Mouse (Mus musculus): ENCODE results near the gene Evx1.
A peak's percentile ranks its signal among the peaks of the same experiment; 100 is the strongest.

Gene Evx1

DNA sequence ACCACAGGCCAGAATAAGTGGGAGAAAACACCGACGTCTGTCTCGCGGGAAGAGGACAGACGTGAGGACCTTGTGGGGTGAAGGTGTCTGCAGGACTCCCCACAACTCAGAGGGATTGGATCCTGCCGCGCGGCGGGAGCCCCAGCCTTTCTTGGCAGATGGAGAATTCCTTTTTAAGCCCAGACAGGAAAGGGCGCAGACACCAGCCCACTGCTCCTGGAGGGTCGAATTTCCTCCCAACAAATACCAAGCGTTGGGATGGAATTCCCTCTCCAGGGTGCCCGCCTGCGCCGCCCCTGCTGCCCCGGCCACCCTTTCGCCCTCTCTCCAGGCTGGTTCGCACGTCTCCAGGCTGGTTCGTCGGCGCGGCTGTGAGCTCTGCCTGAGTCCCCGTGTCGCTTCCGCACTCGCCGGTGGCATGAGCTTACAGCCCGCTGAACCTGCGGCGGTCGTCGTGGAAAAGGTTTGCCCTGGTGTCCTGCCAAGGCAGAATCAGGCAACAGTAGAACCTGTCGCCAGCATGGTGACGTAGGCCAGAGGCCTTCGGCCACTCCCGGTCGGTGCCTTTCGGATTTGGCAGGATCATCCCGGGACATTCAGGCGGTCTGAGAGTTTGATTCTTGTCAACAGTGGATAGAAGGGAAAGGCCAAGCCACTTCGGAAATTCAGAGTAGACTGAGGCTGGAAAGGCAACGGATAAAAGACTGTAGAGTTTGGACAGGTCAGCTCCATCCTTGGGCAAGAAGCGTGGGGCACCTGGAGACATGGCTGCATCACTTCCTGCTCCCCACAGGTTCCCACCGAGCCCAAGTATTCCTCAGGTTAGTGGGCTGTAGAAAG, 22.1 kb upstream of the Evx1 start:
- no peak for DNase-seq (ENCODE audit: low spot score in 2 of 2)

- DNase-seq (ENCODE audit: low spot score in 2 of 2) = no peak
Measured at GRCm38 (mm10) chr6:52292328-52292727, 21.0 kb upstream of the Evx1 start.

GRCm38 (mm10) chr6:52294616-52295015, 18.7 kb upstream of the Evx1 start:
- DNase-seq (ENCODE audit: low spot score in 2 of 2) = no peak

GRCm38 (mm10) chr6:52298511-52298910, 14.8 kb upstream of the Evx1 start:
- no peak for DNase-seq (ENCODE audit: low spot score in 2 of 2)

- no peak for DNase-seq (ENCODE audit: low spot score in 2 of 2)
Measured at GRCm38 (mm10) chr6:52300806-52301205, 12.5 kb upstream of the Evx1 start.

GRCm38 (mm10) chr6:52303426-52303825, 9.9 kb upstream of the Evx1 start:
- DNase-seq (ENCODE audit: low spot score in 2 of 2) = no peak

DNA sequence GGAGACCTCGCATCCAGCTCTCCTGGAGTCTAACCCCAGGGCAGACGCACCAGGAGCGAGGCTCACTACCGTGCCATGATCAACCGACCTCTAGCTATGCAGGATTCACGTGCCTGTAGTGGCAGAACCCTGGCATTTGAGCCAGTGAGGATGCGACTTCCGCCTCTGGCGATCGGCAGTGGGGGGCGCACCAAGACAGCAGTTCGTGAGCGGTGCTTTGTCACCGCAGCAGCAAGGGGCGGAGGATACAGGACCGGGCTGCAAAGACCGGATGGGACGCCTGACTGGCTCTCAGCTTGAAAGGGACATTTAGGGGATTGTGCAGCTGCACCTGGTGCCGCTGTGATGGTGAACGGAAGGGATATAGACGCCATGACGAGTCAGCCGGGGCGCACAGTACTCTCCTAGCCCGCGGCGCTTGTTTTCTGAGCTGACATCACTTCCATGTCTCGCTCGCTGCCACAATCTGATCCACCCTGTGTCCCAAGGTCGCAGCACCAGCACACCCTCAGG, 7.4 kb upstream of the Evx1 start:
- DNase-seq (ENCODE audit: low spot score in 2 of 2) = peak; percentile 36 to 55

GRCm38 (mm10) chr6:52309766-52310165, 3.5 kb upstream of the Evx1 start:
- no peak for DNase-seq (ENCODE audit: low spot score in 2 of 2)

DNA sequence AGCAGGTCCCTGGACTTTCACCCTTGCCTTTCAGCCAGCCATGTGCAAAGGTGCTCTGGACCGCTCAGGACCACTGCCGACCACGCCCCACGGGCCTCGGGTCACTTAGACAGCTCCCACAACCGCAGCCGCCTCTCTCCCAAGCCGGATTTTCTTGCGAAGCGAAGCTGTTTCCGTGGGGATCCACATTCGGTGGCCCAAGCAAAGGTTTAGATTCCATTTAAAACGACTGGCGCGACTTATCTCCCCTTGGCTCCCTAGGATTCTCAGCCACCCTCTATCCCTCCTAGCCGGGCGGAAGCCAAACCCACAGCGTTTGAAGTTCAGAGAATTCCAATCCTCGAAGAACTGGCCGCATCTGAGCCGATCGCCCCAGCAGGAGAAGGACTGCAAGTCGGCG, 2.9 kb upstream of the Evx1 start:
- no peak for DNase-seq (ENCODE audit: low spot score in 2 of 2)

DNA sequence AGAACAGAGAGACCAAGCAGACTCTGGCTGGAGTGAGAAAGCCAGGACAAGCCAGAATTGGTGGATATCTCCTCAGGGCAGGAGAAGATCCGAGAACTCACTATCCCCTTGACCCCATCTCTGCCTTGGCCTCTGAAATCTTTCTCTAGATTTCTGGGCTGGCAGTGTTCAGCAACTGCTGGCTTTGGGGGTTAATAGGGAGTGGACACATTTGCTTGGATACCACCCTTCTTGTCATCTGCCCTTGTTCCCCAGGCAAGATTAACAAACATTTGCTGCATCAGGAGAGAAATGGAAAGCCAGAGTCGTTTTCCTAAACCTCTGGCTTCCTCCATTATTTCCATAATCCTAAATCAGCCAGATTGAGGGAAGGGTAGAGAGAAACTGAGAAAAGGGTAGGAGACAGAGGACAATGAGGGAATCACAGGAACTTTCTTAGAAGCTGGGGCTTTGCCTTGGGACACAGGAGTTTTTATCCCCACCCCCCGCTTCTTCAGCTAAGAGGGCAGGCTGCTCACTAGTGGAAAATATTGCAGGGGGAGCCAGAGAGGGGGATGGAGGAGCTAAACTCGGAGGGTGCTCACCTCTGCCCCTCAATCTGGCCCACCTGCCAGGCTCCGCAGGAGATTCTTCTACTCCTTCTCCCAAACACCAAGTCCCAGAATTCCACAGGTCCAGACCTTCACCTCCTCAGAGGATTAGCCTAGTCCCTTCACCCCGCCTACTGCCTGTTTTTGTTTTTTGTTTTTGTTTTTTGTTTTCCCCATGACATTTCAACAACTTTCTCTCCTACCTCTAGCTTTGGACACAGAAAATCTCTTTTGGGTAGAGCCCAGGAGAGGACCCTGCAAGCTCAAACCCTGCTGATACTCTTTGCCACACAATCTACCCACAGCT, 1.4 kb upstream of the Evx1 start:
- DNase-seq (ENCODE audit: low spot score in 2 of 2) = no peak

DNA sequence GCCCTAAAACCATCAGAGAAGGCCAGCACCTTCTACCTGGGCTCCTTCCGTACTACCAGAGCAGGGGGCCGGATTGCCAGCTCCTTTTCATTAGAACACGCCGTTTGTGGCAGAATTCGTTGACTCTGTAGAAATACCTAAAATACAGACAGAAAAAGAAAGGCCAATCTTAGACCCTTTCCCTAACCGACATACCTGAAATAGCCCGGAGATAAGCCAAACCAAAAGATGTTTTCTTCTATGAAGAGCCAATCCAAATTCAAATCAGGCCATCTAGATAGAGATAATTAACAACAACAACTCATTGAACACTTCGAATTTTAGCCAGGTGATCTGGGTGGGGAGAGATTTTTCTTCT, 761 bp upstream of the Evx1 start:
- DNase-seq (ENCODE audit: low spot score in 2 of 2) = no peak

- no peak for DNase-seq (ENCODE audit: low spot score in 2 of 2)
Measured at GRCm38 (mm10) chr6:52314304-52315100, 1.2 kb downstream of the Evx1 start.

GRCm38 (mm10) chr6:52315441-52316412, 2.4 kb downstream of the Evx1 start:
- no peak for DNase-seq (ENCODE audit: low spot score in 2 of 2)

DNA sequence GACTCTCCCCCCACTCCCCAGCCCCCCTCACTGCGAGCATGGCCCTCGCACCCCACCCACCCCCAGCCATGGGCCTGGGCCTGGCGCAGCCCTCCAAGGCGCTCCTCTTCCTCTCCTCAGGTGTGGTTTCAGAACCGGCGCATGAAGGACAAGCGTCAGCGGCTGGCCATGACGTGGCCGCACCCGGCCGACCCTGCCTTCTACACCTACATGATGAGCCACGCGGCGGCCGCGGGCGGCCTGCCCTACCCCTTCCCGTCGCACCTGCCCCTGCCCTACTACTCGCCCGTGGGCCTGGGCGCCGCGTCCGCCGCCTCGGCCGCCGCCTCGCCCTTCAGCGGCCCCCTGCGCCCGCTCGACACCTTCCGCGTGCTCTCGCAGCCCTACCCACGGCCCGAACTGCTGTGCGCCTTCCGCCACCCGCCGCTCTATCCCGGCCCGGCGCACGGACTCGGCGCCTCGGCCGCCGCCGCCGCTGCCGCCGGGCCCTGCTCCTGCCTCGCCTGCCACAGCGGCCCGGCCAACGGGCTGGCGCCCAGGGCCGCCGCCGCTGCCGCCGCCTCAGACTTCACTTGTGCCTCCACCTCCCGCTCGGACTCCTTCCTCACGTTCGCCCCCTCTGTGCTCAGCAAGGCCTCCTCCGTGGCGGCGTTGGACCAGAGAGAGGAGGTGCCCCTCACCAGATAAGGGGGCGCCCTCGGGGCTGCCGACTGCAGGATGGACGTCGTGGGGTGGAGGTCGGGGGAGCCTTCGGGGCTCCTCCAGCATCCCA, 3.3 kb downstream of the Evx1 start:
- DNase-seq (ENCODE audit: low spot score in 2 of 2) = no peak

DNA sequence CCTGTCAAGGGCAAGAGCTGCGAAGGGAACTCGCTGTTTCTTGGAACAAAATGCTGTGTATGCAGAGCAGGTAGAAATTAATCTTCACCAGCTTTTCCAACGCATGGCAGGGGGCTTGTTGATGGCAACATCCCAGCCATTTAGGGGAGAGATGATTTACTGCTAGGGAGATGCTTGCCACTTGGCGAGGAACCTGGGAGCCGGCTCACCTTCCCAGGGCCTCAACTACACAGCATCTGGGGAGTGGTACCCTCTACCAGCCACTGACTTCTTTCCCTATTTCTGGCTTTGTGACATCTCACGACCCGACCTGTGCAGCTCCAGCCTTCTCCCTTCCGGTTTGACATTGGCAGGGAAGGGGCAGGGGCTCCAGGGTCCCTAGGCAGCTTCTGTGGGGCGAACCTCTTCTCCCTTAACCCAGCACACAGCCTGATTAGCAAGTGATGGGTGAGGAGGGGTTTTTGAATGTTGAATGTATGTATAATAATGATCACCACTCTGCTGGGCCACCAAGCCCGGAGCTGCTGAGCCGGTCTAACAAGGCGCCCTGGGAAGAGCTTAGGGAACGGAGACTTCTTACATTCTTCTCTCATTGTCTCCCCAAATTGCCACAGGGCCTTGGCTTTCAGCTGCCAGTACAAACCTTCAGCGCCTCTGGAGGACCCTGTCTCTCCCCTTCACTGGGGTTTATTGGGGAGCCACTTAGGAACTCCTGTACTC, 4.3 kb downstream of the Evx1 start:
- no peak for DNase-seq (ENCODE audit: low spot score in 2 of 2)

DNA sequence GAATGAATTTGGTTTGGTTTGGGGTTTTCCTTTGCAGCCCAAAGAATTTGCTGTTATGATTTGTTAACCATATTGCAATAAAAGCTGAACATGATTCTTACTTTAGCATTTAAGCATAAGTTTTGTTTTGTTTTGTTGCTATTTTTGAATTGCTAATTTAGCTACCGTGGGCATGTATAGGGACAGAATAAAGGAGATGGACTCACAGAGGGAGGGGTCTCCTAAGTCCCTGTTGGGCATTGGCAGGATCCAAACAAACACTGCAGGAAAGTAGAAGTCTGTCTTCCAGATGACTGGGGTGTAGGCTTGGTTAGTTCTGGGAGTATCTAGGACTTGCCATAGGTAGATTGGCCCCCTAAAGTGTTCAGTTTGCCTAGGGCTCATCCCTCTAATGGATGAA, 5.0 kb downstream of the Evx1 start:
- no peak for DNase-seq (ENCODE audit: low spot score in 2 of 2)

DNA sequence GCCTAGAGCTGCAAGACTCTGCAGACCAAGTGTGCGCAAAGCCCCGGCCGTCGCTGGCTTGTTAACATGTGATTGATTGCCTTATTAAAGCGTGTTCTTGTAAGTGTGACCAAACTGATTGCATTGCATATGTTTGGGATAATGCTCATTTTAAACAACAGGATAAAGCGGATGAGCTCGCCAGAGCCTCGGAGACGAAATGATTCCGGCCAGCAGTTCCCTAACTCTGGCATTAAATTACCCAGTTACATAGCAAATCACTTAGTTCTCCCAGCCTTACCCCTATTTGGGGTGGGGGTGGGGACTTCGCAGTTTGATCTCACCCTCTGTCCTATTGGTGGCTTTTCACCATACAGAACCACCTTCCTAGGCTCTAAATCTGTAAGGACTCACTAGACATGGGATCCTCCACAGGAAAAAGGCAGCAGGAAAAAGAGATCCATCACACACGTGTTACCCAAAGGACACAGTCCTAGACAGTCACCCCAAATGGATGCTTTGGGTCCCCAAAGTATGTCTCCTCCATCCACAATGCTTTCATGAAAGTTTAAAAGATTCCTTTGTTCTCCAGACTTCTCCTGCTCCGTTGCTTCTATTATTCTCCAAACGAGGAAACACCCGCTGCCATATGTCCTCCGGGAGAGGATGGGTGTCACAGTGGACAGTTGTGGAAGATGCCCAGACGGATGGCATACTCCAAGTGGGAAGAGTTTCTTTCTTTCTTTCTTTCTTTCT, 6.8 kb downstream of the Evx1 start:
- DNase-seq (ENCODE audit: low spot score in 2 of 2) = no peak

DNA sequence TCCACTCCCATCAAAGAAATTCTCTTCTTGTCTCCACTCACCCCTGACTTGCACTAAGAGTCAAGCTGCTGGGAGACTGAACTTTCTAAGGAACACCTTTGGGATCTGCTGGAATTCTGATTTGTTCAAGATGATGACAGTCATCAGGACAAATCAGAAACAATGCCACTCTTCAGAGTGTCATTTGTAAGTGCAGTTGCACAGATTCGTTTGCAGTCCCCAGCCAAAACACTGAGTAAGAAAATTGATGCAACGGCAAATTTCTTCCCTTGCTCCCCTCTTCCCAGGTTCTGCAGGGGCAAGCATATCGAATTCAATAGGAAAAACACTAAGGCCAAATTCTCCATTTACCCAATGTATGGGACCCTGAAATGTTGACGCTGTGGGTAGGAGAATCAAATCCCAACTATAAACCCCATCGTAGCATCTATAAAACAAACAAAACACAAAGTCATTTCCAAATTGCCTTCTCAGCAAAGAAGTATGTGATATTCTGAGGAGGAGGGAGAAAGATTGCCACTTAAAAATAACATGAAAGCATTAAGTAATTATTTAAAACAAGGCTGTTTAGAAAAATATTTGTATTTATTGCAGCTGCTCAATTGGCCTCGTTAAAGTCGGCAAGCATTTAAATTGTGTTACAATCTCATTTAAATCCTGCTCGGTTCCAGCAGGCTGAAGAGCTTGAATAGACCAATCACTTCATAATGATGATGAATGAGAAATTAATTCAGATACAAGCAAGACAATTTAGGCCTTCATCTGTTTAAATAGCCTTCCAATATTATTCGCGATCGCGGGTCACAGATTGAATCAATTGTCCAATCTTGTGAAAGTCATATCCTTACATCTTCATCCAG, 7.9 kb downstream of the Evx1 start:
- no peak for DNase-seq (ENCODE audit: low spot score in 2 of 2)

Data from frontal cortex, postnatal 14 days (tissue).